Comparison of ENCODE assay signal across 21 mouse cellular contexts in genomic region chr11:61132943-61133342, GRCm38 (mm10). TPM values are rescaled to one million over a fixed set of nuclear protein-coding genes. Genes with fewer than 3 reads are reported as not detected.
A peak's percentile ranks its signal among the peaks of the same experiment; 100 is the strongest.
DNase-seq lines count a peak whose midpoint lies in the region; TF ChIP-seq lines count a peak whose summit lies in the region.
"Had no signal": no experiment of that assay in that cellular context is flagged by ENCODE, and none has a peak within 500 bp of the region (broad histone marks: within the 10 kb centered on the region; RNA-seq: fewer than 3 reads in every experiment).

No protein-coding gene starts in this region.

- no peak overlapping the region for H3K4me3 ChIP-seq in CH12.LX (replicated peaks in 1 of 3; ENCODE audit: low read depth in 2 of 3, low read length in 2 of 3, poor library complexity in 1 of 3)

- TF ChIP-seq EP300 in CH12.LX (IDR thresholded peaks at IDR 0.05; ENCODE audit: low read length): no peak

- H3K27me3 ChIP-seq in CH12.LX (replicated peaks): no peaks in the 10 kb centered on the region

- H3K4me2 ChIP-seq in CH12.LX (ENCODE audit: insufficient read depth, low read depth, poor library complexity, severe bottlenecking): peak overlapping the region; percentile 58

- 0 out of 2 replicates have a peak overlapping the region, but pooled peaks have one; percentile 10 for H3K9ac ChIP-seq in CH12.LX (ENCODE audit: insufficient read depth, low read depth)

- H3K4me1 ChIP-seq in CH12.LX (ENCODE audit: control insufficient read depth in 1 of 2, insufficient read depth in 2 of 2): peaks cover 11 to 71% of the 10 kb centered on the region in 2 experiments

- in situ Hi-C loops in CH12.LX (cut with MboI; ENCODE audit: low pct_ligation_motif_present, low pct_unique_long_range_greater_than_20kb, low sequenced_read_pairs): no loop called here

- peaks cover 24 to 58% of the 10 kb centered on the region in 2 experiments for H3K36me3 ChIP-seq in CH12.LX (replicated peaks in 1 of 2; ENCODE audit: control insufficient read depth in 1 of 2, insufficient read depth in 1 of 2, low read length in 1 of 2)
- H3K36me3 ChIP-seq: G1E had no signal

- no peak for TF ChIP-seq CTCF in CH12.LX (conservative IDR thresholded peaks at IDR 0.05 in 1 of 2, IDR thresholded peaks at IDR 0.05 in 1 of 2; ENCODE audit: low read depth in 2 of 2, low read length in 2 of 2)

- H3K9me3 ChIP-seq in CH12.LX (replicated peaks; ENCODE audit: low read length): peaks cover 10% of the 10 kb centered on the region

- H3K79me2 ChIP-seq in CH12.LX (replicated peaks; ENCODE audit: control insufficient read depth, extremely low read depth, insufficient read depth, poor library complexity, severe bottlenecking): peaks cover 89% of the 10 kb centered on the region

- TF ChIP-seq RAD21 in CH12.LX (IDR thresholded peaks at IDR 0.05; ENCODE audit: low read depth, low read length): no peak

- 0 out of 2 replicates have a peak, but pooled peaks have one; percentile 9 for TF ChIP-seq POLR2A in CH12.LX (IDR thresholded peaks at IDR 0.05; ENCODE audit: low read depth, low read length)

- DNase-seq in A20 (ENCODE audit: low read depth, low spot score) (peak; percentile 63), CH12.LX (ENCODE audit: extremely low read depth) (no peak)
- peak; percentile 45 for DNase-seq in induced T-regulatory cell, adult 2 months (ENCODE audit: low read depth)
- DNase-seq in gastrocnemius, postnatal 14 days: no peak
- DNase-seq in lung, postnatal 4 days: no peak
- no peak for DNase-seq in right cerebral cortex, postnatal 36 days (ENCODE audit: low spot score in 2 of 2)
- DNase-seq: adrenal gland, adult 2 months; adrenal gland, adult 8-10 months; adrenal gland, postnatal 10 days; adrenal gland, postnatal 14 days; adrenal gland, postnatal 25 days; adrenal gland, postnatal 36 days; B cell, adult 2 months; cerebellum, adult 11 months; cerebellum, adult 11-12 months; cerebellum, adult 18-20 months; cerebellum, adult 2 months; cerebellum, adult 8-10 months had no signal

- H3K27ac ChIP-seq in CH12.LX (ENCODE audit: insufficient read depth, low read depth): no peak overlapping the region

- intact Hi-C loops in gastrocnemius, postnatal 14 days (cut with DNase I; ENCODE audit: low total_unique reads): no loop called here

- dilution Hi-C loops in CH12.LX (cut with MboI; ENCODE audit: extremely low pct_ligation_motif_present, extremely low pct_unique_long_range_greater_than_20kb, low sequenced_read_pairs): no loop called here

TF ChIP-seq in CH12.LX, 34 proteins besides CTCF, POLR2A, EP300 and RAD21:
- TF ChIP-seq RCOR1 (conservative IDR thresholded peaks at IDR 0.05; ENCODE audit: low read depth, low read length) (0 out of 2 replicates have a peak, but pooled peaks have one; percentile 4), MEF2A (IDR thresholded peaks at IDR 0.05; ENCODE audit: borderline replicate concordance, low read depth, low read length) (0 out of 2 replicates have a peak, but pooled peaks have one; percentile 52), UBTF (IDR thresholded peaks at IDR 0.05; ENCODE audit: low read depth, low read length) (0 out of 2 replicates have a peak, but pooled peaks have one; percentile 21), CHD2 (IDR thresholded peaks at IDR 0.05; ENCODE audit: low read length) (no peak)

RNA-seq across cellular contexts. Expression of gene Tnfrsf13b, which starts 6.4 kb away (rescaled TPM):
- total RNA-seq in CH12.LX (2012; rRNA removed) (260 and 365 TPM in 2 replicates), CH12.LX (2014; rRNA removed) (338 and 355 TPM in 2 replicates)
- 299 and 356 TPM in 2 replicates for polyA plus RNA-seq in CH12.LX (2012; ENCODE audit: insufficient read length, low read depth)
- under 1 TPM; 0.29 to 0.37 TPM for total RNA-seq in gastrocnemius, postnatal 14 days (2021)
- polyA plus RNA-seq: C2C12, Patski had no signal

RNA-seq across cellular contexts. Expression of gene Usp22, which starts 41.9 kb away (rescaled TPM):
- total RNA-seq in CH12.LX (2012; rRNA removed) (56.7 and 65.3 TPM in 2 replicates), CH12.LX (2014; rRNA removed) (51.9 and 54.7 TPM in 2 replicates)
- 38.9 and 48.1 TPM in 2 replicates for polyA plus RNA-seq in CH12.LX (2012; ENCODE audit: insufficient read length, low read depth)
- total RNA-seq in gastrocnemius, postnatal 14 days (2021): 10 to 100 TPM; 18.3 to 23.8 TPM

Comparison
In these comparisons a context has a peak if more than half of its experiments do, and no peak if none do; other contexts are left out.
1. DNase-seq: peak in A20 (single experiment) and induced T-regulatory cell, adult 2 months (single experiment); none in CH12.LX (single experiment), gastrocnemius, postnatal 14 days (single experiment), lung, postnatal 4 days (0 of 2) and right cerebral cortex, postnatal 36 days (0 of 2).
2. RNA of gene Tnfrsf13b, which starts 6.4 kb away (total RNA-seq): 260 to 365 TPM in CH12.LX; 0.29 to 0.37 TPM in gastrocnemius, postnatal 14 days; every median in the first group is over 100 times any median in the second.